Mouse (Mus musculus): Measurements from ENCODE around the gene Tsen34.
"Not testable (repeated sequence)": the region's sequence is repeated elsewhere in the genome, so short reads cannot be mapped to it uniquely, and the experiment has no call there.

Gene Tsen34

GRCm38 (mm10) chr7:3715249-3715648 lies 22.6 kb downstream of the Tsen34 start:
- no peak for DNase-seq (ENCODE audit: extremely low spot score, low read depth, low spot score)

- DNase-seq (ENCODE audit: extremely low spot score, low read depth, low spot score), result not testable (repeated sequence)
These were observed 27.6 kb downstream of the Tsen34 start, which contains the start of gene Pirb for GRCm38 (mm10) chr7:3720268-3720667. Gene Pirb (minus strand): TSS chr7:3720391.

DNA sequence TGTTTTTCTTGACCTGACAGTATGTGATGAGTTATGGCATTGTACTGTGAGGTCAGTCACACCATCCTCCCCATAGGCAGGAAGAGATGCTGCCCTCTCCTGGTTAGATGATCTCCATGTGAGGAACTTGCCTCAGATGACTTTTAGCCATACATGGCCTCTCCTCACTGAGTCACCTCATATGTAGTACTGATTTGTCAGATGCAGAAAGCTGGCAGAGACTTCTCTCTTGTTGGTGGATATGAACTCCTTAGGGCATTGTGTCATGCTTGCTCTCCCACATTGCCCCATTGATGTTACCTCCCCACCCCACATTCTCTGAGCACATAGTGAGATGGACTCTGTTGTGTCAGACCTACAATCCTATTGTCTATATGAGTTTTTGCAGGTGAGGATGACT lies 32.8 kb downstream of the Tsen34 start:
- DNase-seq (ENCODE audit: extremely low spot score, low read depth, low spot score), result not testable (repeated sequence)

- not testable (repeated sequence) for DNase-seq (ENCODE audit: extremely low spot score, low read depth, low spot score)
These were observed 40.0 kb downstream of the Tsen34 start for GRCm38 (mm10) chr7:3732675-3733074.

Data from hindlimb bud, embryonic 11.5 days (tissue).